Mouse (Mus musculus) heart, adult 2 months (tissue): ENCODE measurements around the gene Serpina3c.

Experiments
- CTCF ChIP-seq: fragments of 200-600 bp; IDR thresholded peaks from 2 replicates; pipeline ENCODE4 v1.8.1; 2022; ENCODE audit warnings: antibody characterized with exemption, mild to moderate bottlenecking, moderate library complexity
- POLR2A ChIP-seq: fragments of 200-500 bp; IDR thresholded peaks from 2 replicates; pipeline ENCODE4 v1.6.1; 2011; ENCODE audit warnings: mild to moderate bottlenecking, low read depth, low read length, control low read depth; ENCODE audit not compliant: insufficient read depth

GRCm38 (mm10) chr12:104138216-104138615, 15.5 kb downstream of the Serpina3c start:
- TF ChIP-seq POLR2A (no peak), CTCF (no peak)
